Mouse (Mus musculus): ENCODE measurements at regions not wholly inside any gene's neighbourhood (a gene's known extent, or its start where the extent isn't known, plus 50 kb on each side); places are given as distances from the start of the nearest gene placed in this dataset.

GRCm38 (mm10) chr2:168424277-168425099 is 143.0 kb upstream of the Kcng1 start:
- TF ChIP-seq CTCF (IDR thresholded peaks at IDR 0.05; ENCODE audit: extremely low read depth, insufficient read depth, low read length), result no peak
- no peak for TF ChIP-seq POLR2A (IDR thresholded peaks at IDR 0.05; ENCODE audit: extremely low read depth, insufficient read depth, low read length)
